Mouse (Mus musculus): Measurements from ENCODE around the gene Ush1g.

Gene Ush1g

DNA sequence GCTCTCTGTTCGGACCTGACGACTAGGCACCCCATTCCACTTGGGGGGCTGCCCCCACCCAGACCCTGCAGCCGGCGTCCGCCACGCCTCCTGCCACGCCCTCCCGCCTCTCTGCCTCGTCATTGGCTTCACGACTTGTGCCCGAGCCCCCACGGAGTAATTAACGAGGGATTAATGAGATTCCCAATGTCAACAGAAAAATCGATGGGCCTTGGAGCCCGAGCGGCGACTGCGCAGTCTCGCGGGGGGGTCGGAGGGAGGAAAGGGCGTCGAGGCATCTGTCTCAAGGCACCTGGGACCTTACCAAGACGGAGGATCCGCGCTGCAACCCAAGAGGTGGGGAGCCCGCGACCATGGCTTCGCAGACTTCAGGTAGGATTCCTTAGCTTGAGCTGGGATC, 12.7 kb upstream of the Ush1g start, which contains the start of gene Otop3:
Otop3 (plus strand) TSS at position 201 of the 400 bp plus-strand sequence.
- DNase-seq (ENCODE audit: low read depth, low spot score): no peak

GRCm38 (mm10) chr11:115329339-115329738, 7.5 kb upstream of the Ush1g start:
- DNase-seq (ENCODE audit: low read depth, low spot score): peak; percentile 66

DNA sequence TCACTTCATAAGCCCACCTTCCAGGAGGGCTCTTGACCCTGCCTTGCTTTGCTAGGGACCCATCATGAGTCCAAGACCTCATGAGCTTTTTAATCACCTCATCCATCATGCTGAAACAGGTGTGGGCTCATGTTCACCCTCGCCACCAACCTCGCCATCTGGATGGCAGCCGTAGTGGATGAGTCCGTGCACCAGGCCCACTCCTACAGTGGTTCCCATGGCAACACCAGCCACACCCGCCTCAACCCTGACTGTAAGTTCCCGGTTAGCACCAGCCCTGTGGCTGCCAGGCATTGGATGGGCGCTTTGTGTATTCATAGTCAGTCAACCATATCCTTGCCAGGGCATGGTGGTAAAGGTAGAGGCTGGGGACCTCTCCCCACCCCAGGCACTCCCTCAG, 4.9 kb upstream of the Ush1g start:
- DNase-seq (ENCODE audit: low read depth, low spot score): no peak

- no peak for DNase-seq (ENCODE audit: low read depth, low spot score)
These were observed 1.5 kb upstream of the Ush1g start for GRCm38 (mm10) chr11:115323354-115323753.

- peak; percentile 75 for DNase-seq (ENCODE audit: low read depth, low spot score)
These were observed 2.0 kb downstream of the Ush1g start for GRCm38 (mm10) chr11:115319704-115320383.

- DNase-seq (ENCODE audit: low read depth, low spot score): peak; percentile 23
These were observed 3.4 kb downstream of the Ush1g start for GRCm38 (mm10) chr11:115318245-115319027.

DNA sequence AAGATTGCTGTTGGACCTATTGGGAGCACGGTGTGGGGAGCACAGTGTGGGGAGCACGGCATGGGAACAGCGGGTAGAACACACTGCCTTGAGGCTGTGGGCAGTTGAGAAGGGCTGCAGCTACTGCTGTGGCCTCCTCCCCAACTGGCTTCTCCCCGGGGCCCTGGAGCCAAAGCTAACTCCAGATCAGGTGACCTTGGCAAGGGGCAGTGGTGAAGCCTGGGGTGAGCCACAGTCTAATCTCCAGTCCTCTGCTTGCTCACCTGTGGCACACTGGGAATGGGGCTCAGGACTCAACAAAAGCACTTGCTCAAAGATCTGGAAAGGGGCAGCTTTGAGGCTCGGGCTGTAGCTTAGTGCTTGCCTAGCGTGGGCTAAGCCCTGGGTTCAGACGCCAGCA, 4.6 kb downstream of the Ush1g start:
- no peak for DNase-seq (ENCODE audit: low read depth, low spot score)

- no peak for DNase-seq (ENCODE audit: low read depth, low spot score)
These were observed 7.6 kb downstream of the Ush1g start for GRCm38 (mm10) chr11:115314249-115314648.

- no peak for DNase-seq (ENCODE audit: low read depth, low spot score)
These were observed 13.1 kb downstream of the Ush1g start for GRCm38 (mm10) chr11:115308781-115309180.

DNA sequence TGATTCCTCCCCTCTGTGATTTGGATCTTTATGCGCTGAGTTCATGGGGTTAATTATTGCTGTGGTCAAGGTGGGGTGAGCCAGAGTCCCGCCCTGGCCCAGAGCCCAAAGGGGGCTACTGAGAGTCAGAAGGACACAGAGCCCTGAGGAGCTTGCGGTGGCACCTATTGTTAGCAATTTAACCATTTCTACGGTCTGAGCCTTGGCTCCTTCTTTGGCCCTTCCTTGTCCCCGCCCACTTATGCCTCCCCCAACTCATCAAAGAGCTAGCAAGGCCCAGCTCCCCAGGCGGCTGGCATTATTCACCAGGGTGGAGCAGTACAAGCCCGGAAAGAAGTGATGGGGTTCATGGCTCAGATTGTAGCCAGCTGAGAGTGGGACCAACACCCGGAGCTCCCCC, 15.0 kb downstream of the Ush1g start, which contains the start of gene Otop2:
Otop2 (plus strand) TSS at position 301 of the 400 bp plus-strand sequence.
- no peak for DNase-seq (ENCODE audit: low read depth, low spot score)

DNA sequence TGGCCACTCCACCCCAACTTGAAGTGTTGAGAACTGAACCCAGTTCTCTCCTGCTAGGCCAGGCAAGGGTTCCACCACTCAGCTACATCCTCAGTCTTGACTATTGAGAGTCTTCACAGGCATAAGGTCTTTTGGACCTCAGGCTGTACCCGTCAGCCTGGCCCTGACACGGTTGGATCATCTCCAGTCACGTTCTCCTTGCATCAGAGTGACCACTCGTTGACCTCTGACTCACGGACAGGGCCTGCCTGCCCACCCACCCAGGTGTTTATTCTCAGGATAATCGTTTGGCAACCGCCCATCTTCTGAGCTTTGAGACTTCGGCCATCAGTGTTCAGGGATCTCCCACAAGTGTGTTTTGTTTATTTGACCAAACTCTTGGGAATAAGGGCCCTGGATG, 18.7 kb downstream of the Ush1g start:
- no peak for DNase-seq (ENCODE audit: low read depth, low spot score)

GRCm38 (mm10) chr11:115301351-115301750, 20.5 kb downstream of the Ush1g start:
- no peak for DNase-seq (ENCODE audit: low read depth, low spot score)

GRCm38 (mm10) chr11:115300745-115301144, 21.1 kb downstream of the Ush1g start:
- peak; percentile 63 for DNase-seq (ENCODE audit: low read depth, low spot score)

DNA sequence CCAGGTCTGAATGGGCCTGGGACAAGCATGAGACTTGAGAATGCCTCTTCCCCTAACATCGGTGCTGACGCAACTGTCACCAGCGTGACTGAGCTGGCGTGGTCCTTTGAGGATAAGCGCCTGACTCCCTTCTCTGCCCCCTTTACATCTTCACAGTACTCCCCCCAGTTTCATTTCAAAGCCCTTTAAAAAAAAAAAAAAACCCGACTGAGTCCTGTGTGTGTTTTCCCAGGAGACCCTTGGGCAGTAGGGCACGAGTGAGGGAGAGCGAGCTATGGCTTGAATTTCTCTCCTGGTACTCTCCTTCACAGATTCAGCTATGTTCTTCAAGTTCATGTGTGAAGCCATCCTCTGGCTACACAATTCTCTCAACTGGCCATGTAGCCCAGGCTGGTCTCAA, 23.7 kb downstream of the Ush1g start:
- DNase-seq (ENCODE audit: low read depth, low spot score): no peak

GRCm38 (mm10) chr11:115297214-115297826, 24.5 kb downstream of the Ush1g start, which contains the start of gene Fads6:
Fads6 (minus strand) TSS chr11:115297663.
- peak; percentile 73 for DNase-seq (ENCODE audit: low read depth, low spot score)

GRCm38 (mm10) chr11:115296471-115297210, 25.2 kb downstream of the Ush1g start:
- no peak for DNase-seq (ENCODE audit: low read depth, low spot score)

GRCm38 (mm10) chr11:115295939-115296338, 25.9 kb downstream of the Ush1g start:
- DNase-seq (ENCODE audit: low read depth, low spot score): no peak

DNA sequence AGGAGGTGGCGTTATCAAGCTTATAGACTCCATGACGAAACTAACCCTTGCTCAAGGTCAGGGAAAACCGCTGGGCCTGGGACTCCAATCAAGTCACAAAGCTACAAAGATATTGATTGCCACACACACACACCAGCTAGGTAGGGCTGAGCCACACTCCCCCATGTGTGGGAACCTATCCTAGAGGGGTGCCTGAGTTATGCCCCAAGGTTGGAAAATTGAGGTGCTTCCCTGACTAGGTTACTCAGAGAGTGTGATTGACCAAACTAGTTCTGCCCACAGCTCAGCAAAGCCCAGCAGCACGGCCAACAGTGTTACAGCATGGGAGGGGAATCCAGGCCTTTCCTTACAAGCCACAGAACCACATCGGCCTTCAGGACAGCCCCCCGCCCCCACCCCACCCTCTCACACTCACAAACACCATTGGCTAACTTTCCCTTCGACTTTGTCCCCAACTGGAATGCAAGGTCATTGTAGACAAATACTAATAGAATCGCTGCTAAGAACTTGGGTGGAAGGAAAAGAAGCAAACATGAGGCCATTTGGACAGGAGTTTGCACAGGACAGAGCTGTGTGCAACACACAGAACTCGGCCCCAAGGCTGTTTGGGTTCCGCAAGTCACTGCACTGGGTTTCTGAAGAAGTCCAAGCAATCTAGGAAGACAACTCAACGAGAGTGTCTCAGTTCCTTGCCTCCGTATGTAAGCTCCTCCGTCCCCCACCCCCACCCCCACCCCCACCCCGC, 29.0 kb downstream of the Ush1g start:
- peak; percentile 77 for DNase-seq (ENCODE audit: low read depth, low spot score)

- DNase-seq (ENCODE audit: low read depth, low spot score): peak; percentile 82
These were observed 30.3 kb downstream of the Ush1g start for GRCm38 (mm10) chr11:115291503-115291902.

DNA sequence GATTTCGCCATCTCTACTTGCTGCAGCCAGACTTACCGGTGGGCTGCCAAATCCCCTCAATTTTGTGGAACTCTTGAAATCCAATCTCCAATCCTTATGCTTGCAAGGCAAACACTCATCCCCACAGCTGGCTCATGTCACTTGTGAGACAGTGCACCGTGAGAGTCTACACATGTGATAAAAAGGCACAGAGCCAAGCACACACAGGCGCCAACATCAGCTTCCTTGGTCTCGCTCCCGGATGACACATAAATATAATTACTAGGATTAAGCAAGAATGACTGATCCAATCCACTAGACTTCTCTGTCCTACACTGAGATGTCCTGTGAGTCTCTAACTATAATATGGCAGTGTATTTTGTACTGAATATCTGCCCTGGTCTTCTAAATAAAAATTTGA, 30.9 kb downstream of the Ush1g start:
- no peak for DNase-seq (ENCODE audit: low read depth, low spot score)

DNA sequence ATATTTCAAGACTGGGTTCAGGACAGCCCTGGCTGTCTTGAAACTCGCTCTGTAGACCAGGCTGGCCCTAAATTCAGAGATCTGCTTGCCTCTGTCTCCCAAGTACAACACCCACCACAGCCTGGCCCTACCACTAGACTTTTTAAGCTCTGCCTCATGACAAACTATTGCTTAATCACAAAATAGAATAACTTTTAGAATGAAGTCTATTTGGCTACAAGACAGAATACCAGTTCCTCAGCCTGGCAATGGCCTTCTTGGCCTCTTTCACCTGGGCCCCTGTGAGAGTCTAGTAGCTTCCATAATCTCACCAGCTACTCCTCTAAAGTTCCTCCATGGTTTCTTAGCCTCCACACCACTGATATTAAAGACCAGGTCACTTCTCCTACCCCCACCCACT, 31.5 kb downstream of the Ush1g start:
- no peak for DNase-seq (ENCODE audit: low read depth, low spot score)

All from R1 (cell line).